Mouse (Mus musculus): ENCODE measurements around the gene Cnot10. TPM values are rescaled to one million over a fixed set of nuclear protein-coding genes. Genes with fewer than 3 reads are reported as not detected.

Gene Cnot10
- polyA plus RNA-seq, 1 experiment from 2014 or later = 56.8 TPM

DNA sequence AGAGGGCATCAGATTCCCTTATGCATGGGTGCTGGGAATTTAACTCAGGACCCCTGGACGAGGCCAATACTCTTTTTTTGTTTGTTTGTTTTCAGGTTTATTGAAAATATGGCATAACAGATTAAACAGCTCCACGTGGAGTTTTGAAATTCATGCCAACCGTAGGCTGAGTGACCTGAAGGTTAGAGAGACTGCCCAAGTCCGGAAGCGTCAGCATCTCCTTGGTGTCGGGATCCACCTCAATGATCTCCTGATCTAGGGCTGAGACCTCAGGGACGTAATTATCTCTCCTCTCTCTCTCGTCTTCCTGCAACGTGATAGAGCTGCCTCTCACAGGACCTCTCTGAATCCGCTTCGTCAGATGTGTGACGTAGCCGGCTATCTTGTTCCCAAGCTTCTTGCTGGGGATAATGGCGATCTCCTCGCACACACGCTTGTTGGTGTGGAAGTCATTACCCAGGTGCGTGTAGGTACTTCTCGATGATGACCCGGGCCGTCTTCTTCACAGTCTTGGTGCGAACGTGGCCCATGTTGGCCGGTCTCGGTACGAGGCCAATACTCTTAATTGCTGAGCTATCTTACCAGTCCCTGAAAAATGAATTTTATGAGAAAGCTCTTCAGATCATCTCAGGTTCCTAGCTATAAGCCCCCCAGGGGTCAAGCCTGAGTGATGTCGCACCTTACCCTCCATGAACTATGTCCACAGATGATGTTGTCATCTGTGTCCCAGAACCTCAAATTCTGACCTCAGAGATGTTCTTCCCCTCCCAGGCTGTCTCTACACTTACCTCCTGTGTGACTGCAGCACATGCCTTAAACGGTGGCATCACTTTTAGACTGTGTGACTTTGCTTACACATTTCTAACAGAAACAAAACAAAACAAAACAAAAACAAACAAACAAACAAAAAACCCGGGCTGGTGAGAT is 7.8 kb upstream of the Cnot10 start:
- H3K4me2 ChIP-seq = no peak overlapping the region
- ATAC-seq = no peak; the same call in 1 of the 2 replicates
- H3K4me1 ChIP-seq = no peaks in the 10 kb centered on the region
- H3K27ac ChIP-seq = no peak overlapping the region
- H3K4me3 ChIP-seq = no peak overlapping the region
- H3K27me3 ChIP-seq = peaks cover 32% of the 10 kb centered on the region
- H3K36me3 ChIP-seq (ENCODE audit: poor library complexity, severe bottlenecking) = no peaks in the 10 kb centered on the region
- 83% methylated on average over 28 of the region's 28 CpGs for WGBS
- H3K9me3 ChIP-seq (replicated peaks) = no peaks in the 10 kb centered on the region
- no peak overlapping the region for H3K9ac ChIP-seq

DNA sequence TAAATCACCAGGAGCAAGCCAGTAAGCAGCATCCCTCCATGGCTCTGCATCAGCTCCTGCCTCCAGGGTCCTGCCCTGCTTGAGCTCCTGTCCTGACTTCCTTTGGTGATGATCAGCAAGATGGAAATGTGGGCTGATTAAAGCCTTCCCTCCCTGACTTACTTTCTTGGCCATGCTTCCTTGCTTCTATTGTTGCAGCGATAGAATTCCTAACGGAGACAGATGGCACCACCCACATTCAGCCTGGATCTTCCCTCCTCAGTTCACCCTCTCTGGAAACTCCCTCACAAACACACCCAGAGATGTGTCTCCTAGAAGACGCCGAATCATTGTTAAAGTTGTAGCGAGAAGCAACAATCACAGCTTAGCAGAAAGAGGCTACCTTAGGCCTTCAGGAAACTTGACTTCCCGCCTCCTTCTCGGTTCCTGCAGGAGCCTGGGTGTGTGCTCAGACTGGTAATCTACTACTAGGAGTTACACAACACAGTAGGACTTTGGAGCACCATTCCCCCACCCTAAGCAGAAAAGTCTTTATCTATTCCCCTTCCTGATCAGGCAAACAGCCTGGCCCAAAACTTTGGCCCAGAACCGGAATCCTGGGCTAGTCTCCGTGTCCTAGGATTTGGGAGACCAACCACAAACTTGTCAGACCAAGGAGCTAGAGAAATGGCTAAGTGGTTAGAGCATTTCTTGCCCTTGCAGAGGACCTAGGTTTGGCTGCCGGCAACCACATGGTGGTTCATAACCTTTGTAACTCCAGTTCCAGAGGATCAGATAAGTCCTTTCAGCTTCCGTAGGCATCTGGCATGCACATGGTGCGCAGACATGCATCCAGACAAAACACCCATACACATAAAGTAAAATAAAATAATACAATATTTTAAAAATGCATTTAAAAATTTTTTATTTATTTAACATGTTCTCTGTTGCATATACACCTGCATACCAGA is 6.8 kb upstream of the Cnot10 start:
- Histone ChIP-seq H3K9me3 (replicated peaks) (no peaks in the 10 kb centered on the region), H3K27me3 (peaks cover 34% of the 10 kb centered on the region), H3K4me1 (no peaks in the 10 kb centered on the region), H3K4me3 (no peak overlapping the region), H3K9ac (no peak overlapping the region), H3K4me2 (no peak overlapping the region), H3K36me3 (ENCODE audit: poor library complexity, severe bottlenecking) (no peaks in the 10 kb centered on the region), H3K27ac (no peak overlapping the region)
- WGBS = 93% methylated on average over 12 of the region's 12 CpGs
- ATAC-seq = no peak

DNA sequence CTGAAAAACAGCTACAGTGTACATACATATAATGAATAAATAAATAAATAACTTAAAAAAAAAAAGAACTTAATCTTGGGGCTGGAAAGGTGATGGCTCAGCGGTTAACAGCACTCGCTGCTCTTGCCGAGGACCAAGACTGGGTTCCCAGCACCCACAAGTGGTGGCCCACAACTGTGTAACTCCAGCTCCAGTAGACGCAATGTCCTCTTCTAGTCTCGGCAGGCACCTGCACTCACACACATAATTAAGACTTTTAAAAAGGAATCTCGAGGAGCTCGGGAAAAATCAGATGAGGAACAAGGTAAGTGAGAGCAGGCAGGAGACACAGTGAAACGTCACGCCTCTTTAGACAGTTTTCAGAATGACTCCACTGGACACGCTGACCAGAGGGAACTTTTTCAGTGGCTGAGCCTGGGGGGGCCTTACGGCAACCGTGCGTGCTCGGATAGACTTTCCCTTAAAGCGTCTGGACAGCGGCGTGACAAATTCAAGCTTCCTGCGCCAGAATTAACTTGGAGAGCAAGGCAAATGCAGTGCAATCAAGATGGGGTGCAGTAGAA is 717 bp downstream of the Cnot10 start:
- ATAC-seq = 0 out of 2 replicates have a peak, but pooled peaks have one; percentile 1
- Histone ChIP-seq H3K27me3 (peaks cover 24% of the 10 kb centered on the region), H3K27ac (peak overlapping the region; percentile 82), H3K36me3 (ENCODE audit: poor library complexity, severe bottlenecking) (peaks cover 10% of the 10 kb centered on the region), H3K4me1 (peaks cover 28% of the 10 kb centered on the region), H3K4me2 (peak overlapping the region; percentile 95), H3K4me3 (peak overlapping the region; percentile 86), H3K9me3 (replicated peaks) (no peaks in the 10 kb centered on the region), H3K9ac (peak overlapping the region; percentile 83)
- WGBS = 13% methylated on average over 18 of the region's 18 CpGs

DNA sequence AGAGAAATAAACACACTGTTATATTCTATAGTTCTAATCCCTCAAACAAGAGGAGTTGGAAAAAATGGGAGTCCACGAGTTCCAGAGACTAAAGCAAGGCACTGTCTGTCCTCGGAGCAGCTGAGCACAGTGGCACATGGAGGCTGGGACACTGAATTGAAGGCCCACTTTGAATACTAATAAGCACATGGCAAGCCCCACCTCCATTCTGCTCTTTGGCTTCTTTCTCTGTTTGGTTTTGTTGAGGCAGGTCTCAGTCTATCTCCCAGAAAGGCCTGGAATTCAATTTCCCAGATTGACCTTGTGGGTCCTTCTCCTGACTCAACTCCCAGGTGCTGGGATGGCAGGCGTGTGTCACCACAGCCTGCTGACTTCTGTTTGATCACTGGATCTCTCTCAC is 3.2 kb downstream of the Cnot10 start:
- no peak overlapping the region for H3K4me2 ChIP-seq
- H3K27me3 ChIP-seq = peaks cover 4% of the 10 kb centered on the region; the same call in 1 of the 2 replicates
- WGBS = 69% methylated on average over 3 of the region's 3 CpGs
- no peak overlapping the region for H3K27ac ChIP-seq
- H3K9me3 ChIP-seq (replicated peaks) = no peaks in the 10 kb centered on the region
- peaks cover 13% of the 10 kb centered on the region for H3K36me3 ChIP-seq (ENCODE audit: poor library complexity, severe bottlenecking)
- H3K4me3 ChIP-seq = no peak overlapping the region
- H3K4me1 ChIP-seq = peaks cover 28% of the 10 kb centered on the region
- ATAC-seq = no peak
- no peak overlapping the region for H3K9ac ChIP-seq

DNA sequence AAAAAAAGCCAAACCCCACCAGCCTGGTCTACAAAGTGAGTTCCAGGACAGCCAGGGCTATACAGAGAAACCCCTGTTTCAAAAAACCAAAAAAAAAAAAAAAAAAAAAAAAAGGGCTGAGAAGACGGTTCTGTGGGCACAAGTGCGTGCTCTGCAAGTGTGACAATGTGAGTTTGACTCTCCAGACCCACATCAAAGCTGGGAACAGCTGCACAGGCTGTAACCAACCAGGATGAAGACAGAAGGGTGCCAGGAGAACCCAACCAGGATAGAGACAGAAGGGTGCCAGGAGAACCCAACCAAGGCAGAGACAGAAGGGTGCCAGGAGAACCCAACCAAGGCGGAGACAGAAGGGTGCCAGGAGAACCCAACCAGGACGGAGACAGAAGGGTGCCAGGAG is 3.8 kb downstream of the Cnot10 start:
- Histone ChIP-seq H3K27ac (no peak overlapping the region), H3K27me3 (peaks cover 3% of the 10 kb centered on the region; the same call in 1 of the 2 replicates), H3K36me3 (ENCODE audit: poor library complexity, severe bottlenecking) (peaks cover 17% of the 10 kb centered on the region), H3K4me2 (no peak overlapping the region), H3K9ac (no peak overlapping the region), H3K4me3 (no peak overlapping the region), H3K4me1 (peaks cover 28% of the 10 kb centered on the region), H3K9me3 (replicated peaks) (no peaks in the 10 kb centered on the region)
- WGBS = 100% methylated on average over 4 of the region's 4 CpGs
- ATAC-seq = no peak

DNA sequence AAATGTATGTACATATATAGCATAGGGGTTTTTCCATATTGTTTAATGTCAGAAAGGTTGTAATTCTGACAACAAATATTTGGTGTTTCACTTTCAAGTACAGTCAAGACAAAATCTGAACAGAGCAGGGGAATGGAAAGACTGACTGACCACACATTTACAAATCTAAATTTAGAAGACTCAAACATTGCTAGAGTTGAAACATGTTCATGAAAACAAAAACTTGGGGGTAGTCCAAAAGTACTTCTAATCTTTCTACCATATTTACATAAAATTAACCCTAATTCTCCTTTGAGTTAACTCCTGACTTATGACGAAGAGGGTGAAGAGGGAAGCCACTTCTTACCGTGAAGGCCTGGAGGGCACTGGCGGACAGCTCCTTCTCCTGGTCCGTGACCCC is 7.7 kb downstream of the Cnot10 start:
- no peak overlapping the region for H3K9ac ChIP-seq
- no peaks in the 10 kb centered on the region for H3K9me3 ChIP-seq (replicated peaks)
- no peak for ATAC-seq
- H3K4me2 ChIP-seq = no peak overlapping the region
- no peak overlapping the region for H3K27ac ChIP-seq
- no peak overlapping the region for H3K4me3 ChIP-seq
- peaks cover 44% of the 10 kb centered on the region for H3K36me3 ChIP-seq (ENCODE audit: poor library complexity, severe bottlenecking)
- H3K4me1 ChIP-seq = peaks cover 10% of the 10 kb centered on the region
- WGBS = 87% methylated on average over 4 of the region's 4 CpGs
- H3K27me3 ChIP-seq = no peaks in the 10 kb centered on the region

DNA sequence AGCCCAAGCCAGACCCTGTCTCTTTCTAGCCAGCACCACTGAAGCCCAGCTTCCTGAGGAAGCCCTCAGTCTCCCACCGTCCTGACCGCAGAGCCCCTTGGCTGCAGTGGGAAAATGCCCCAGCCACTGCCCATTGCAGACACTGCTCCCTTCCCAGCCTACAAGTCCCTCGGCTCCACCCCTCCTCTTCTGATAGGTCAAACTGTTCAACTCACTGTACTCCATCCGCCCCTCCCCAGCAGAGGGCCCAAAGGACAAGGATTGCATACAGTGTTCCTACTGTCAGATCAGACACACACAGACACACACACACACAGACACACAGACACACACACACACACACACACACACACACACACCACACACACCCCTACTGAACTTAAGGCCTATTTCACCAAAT is 13.3 kb downstream of the Cnot10 start:
- H3K27ac ChIP-seq = no peak overlapping the region
- H3K27me3 ChIP-seq = no peaks in the 10 kb centered on the region
- H3K4me3 ChIP-seq = no peak overlapping the region
- no peaks in the 10 kb centered on the region for H3K9me3 ChIP-seq (replicated peaks)
- no peak for ATAC-seq
- H3K9ac ChIP-seq = no peak overlapping the region
- no peak overlapping the region for H3K4me2 ChIP-seq
- H3K36me3 ChIP-seq (ENCODE audit: poor library complexity, severe bottlenecking) = peaks cover 91% of the 10 kb centered on the region
- WGBS = 84% methylated on average over 4 of the region's 4 CpGs
- no peaks in the 10 kb centered on the region for H3K4me1 ChIP-seq

DNA sequence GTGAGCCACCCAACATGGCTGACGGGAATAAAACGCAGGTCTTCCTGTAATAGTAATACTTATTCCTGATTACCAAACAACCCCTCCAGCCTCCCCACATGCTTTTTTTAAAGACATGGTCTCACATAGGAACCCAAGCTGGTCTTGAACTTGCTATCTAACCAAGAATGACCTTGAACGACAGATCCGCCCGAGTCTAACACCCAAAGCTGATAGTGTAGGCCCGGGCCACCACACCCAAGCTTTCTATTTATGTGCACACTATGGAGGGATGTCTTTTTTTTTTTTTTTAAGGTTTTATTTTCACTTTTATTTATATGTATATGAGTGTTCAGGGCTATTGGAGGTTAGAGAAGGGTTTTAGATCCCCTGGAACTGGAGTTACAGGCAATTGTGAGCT is 15.8 kb downstream of the Cnot10 start:
- Histone ChIP-seq H3K27me3 (no peaks in the 10 kb centered on the region), H3K9me3 (replicated peaks) (no peaks in the 10 kb centered on the region), H3K36me3 (ENCODE audit: poor library complexity, severe bottlenecking) (peaks cover 95% of the 10 kb centered on the region), H3K27ac (no peak overlapping the region), H3K4me2 (no peak overlapping the region), H3K4me3 (no peak overlapping the region), H3K4me1 (no peaks in the 10 kb centered on the region), H3K9ac (no peak overlapping the region)
- WGBS = 95% methylated on average over 6 of the region's 6 CpGs
- no peak for ATAC-seq

DNA sequence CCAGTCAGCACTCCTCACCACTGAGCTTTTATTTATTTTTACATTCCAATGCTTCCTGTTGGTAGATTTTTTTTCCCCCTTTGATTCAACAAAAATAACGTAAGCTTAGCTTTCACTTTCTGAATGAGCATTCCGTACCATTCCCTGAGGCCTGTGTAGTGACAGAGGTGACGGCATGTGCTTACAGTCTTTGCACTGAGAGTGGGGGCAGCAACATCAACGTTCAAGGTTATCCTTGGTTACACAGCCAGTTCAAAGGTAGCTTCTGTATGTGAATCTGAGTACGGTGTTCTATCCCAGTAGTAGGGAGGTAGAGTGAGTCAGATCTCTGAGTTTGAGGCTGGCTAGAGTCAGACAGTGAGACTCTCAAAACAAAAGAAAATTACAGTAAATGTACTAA is 18.8 kb downstream of the Cnot10 start:
- Histone ChIP-seq H3K9me3 (replicated peaks) (no peaks in the 10 kb centered on the region), H3K27me3 (no peaks in the 10 kb centered on the region), H3K36me3 (ENCODE audit: poor library complexity, severe bottlenecking) (peaks cover 88% of the 10 kb centered on the region), H3K4me1 (no peaks in the 10 kb centered on the region), H3K4me3 (no peak overlapping the region), H3K9ac (no peak overlapping the region), H3K4me2 (no peak overlapping the region), H3K27ac (no peak overlapping the region)
- 93% methylated on average over 5 of the region's 5 CpGs for WGBS
- ATAC-seq = no peak

DNA sequence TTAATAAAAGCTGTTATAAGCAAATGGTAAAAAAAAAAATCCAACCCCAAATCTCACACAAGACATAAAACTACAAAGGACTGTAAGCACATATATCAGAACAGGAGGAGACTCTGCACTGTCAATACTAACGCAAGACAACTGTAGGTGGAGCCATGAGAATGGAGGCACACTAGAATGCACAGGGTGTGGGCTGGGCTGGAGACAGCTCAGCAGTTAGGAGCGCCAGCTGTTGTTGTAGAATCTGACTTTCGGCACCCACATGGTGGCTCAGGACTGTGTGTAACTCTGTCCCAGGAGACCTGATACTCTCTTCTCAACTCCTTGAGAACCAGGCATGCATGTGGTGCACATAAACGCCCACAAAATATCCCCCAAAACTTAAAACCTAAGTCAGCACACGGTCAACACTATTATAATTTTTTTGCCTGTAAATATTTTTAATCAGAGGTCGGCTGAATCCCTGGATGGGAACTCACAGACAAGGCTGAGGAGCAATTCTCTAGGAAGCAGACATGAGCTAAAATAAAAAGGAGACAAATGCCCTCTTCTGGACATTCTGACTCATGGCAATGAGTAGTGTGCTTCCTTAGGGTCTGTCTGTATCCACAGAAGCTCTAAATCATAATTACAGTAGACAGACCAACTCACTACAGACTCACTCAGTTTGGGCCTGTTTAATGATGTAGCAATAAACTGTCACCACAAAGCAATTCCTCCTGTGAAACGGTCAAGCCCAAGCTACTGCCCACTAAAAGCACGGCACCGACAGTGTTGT is 25.6 kb downstream of the Cnot10 start:
- no peak overlapping the region for H3K27ac ChIP-seq
- peaks cover 84% of the 10 kb centered on the region for H3K36me3 ChIP-seq (ENCODE audit: poor library complexity, severe bottlenecking)
- H3K27me3 ChIP-seq = no peaks in the 10 kb centered on the region
- no peak for ATAC-seq
- H3K4me2 ChIP-seq = no peak overlapping the region
- no peak overlapping the region for H3K9ac ChIP-seq
- no peaks in the 10 kb centered on the region for H3K4me1 ChIP-seq
- 86% methylated on average over 9 of the region's 9 CpGs for WGBS
- H3K9me3 ChIP-seq (replicated peaks) = no peaks in the 10 kb centered on the region
- H3K4me3 ChIP-seq = no peak overlapping the region

DNA sequence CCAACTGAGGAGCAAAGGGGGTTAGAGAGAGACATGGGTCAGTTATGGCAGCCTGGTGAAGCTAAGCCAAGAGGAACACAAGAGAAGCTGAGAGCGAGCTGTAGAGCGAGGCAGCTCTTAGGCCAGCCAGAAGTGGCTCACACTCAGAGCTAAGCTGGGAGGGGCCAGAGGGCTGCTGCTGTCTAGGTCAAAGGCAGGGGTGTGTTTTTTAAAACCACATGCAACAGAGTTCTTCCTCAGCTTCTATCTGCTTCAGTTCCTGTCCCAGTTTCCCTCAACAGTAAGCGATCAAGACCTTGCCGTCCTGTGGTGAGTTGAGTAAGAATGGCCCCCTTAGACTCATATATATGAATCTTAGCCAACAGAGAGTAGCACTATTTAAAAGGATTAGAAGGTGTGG is 27.0 kb downstream of the Cnot10 start:
- Histone ChIP-seq H3K4me1 (no peaks in the 10 kb centered on the region), H3K9ac (no peak overlapping the region), H3K4me2 (no peak overlapping the region), H3K27ac (no peak overlapping the region), H3K4me3 (no peak overlapping the region), H3K9me3 (replicated peaks) (no peaks in the 10 kb centered on the region), H3K27me3 (no peaks in the 10 kb centered on the region), H3K36me3 (ENCODE audit: poor library complexity, severe bottlenecking) (peaks cover 86% of the 10 kb centered on the region)
- WGBS = 93% methylated on average over 4 of the region's 4 CpGs
- no peak for ATAC-seq
